Mouse (Mus musculus): ENCODE measurements around the gene Agrp. TPM values are rescaled to one million over a fixed set of nuclear protein-coding genes. Genes with fewer than 3 reads are reported as not detected.

Gene Agrp
- polyA plus RNA-seq, 1 experiment, result 1.7 TPM

DNA sequence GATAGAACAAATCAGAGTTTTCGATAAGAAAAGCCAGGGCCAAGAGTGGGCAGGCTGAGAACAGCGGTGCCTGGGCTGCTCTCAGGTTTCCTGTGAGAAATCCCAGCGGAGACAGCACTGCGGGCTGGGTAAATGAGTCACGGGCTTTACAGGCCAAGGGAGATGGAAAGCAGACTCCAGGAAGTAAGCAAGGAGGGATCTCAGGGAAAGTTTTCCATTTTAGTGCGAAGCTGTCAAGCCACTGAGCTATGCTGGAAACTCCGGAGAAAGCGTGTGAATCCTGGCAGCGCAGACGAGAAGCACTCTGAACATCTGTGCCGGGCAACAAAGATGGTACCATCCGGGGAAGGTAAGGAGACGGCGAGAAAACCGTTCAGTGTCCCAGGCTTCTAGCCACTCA is 43.3 kb downstream of the Agrp start:
- 24% methylated on average over 15 of the region's 15 CpGs for WGBS
- Histone ChIP-seq H3K4me3 (replicated peaks; ENCODE audit: extremely low read depth, low read depth, low read length) (no peak overlapping the region), H3K4me1 (ENCODE audit: control insufficient read depth, insufficient read depth, low read length) (peaks cover 9% of the 10 kb centered on the region)
- TF ChIP-seq POLR2A (IDR thresholded peaks at IDR 0.05; ENCODE audit: borderline replicate concordance, extremely low read depth, low read depth, low read length) (no peak), CTCF (IDR thresholded peaks at IDR 0.05; ENCODE audit: insufficient read depth, low read length) (no peak)
- no peak for DNase-seq

DNA sequence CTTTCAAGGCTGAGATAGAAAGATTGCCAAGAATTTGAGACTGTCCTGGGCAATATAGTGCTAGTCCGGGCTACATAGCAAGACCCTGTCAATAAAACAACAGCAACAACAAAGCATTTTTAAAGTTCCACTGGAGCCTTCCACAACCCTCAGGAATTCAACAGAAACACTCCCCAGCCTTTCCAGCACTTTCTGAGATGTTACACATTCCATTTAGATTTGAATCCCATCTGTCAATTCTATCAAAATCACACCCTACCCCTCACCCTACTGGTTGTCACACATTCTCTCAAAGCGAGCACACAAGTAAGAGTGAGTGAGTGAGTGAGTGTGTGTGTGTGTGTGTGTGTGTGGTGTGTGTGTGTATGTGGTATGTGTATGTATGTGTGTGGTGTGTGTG is 44.8 kb downstream of the Agrp start:
- Histone ChIP-seq H3K4me3 (replicated peaks; ENCODE audit: extremely low read depth, low read depth, low read length) (no peak overlapping the region), H3K4me1 (ENCODE audit: control insufficient read depth, insufficient read depth, low read length) (peaks cover 9% of the 10 kb centered on the region)
- DNase-seq, result no peak
- TF ChIP-seq POLR2A (IDR thresholded peaks at IDR 0.05; ENCODE audit: borderline replicate concordance, extremely low read depth, low read depth, low read length) (no peak), CTCF (IDR thresholded peaks at IDR 0.05; ENCODE audit: insufficient read depth, low read length) (no peak)
- WGBS, result 70% methylated on average over 2 of the region's 2 CpGs

DNA sequence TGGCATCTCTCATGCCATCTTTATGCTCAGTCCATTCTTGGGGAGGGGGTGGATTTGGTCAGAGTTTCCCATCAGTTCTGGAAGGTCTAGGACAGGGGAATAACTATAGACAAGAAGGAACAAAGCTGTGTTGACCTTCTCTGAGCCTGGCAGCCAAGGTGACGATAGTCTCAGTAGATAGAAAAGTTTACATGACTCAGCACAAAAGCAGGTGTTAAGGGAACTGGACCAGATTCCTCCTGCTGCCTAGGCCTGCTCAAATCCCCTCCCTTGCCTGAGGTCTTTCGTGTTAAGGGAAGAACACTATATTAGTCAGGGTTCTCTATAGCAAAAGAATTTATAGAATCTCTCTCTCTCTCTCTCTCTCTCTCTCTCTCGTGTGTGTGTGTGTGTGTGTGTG is 57.5 kb downstream of the Agrp start:
- no peak overlapping the region for H3K4me3 ChIP-seq (replicated peaks; ENCODE audit: extremely low read depth, low read depth, low read length)
- TF ChIP-seq POLR2A (IDR thresholded peaks at IDR 0.05; ENCODE audit: borderline replicate concordance, extremely low read depth, low read depth, low read length) (no peak), CTCF (IDR thresholded peaks at IDR 0.05; ENCODE audit: insufficient read depth, low read length) (no peak)
- DNase-seq, result no peak
- H3K4me1 ChIP-seq (ENCODE audit: control insufficient read depth, insufficient read depth, low read length), result no peaks in the 10 kb centered on the region
- 53% methylated on average over 3 of the region's 3 CpGs for WGBS

DNA sequence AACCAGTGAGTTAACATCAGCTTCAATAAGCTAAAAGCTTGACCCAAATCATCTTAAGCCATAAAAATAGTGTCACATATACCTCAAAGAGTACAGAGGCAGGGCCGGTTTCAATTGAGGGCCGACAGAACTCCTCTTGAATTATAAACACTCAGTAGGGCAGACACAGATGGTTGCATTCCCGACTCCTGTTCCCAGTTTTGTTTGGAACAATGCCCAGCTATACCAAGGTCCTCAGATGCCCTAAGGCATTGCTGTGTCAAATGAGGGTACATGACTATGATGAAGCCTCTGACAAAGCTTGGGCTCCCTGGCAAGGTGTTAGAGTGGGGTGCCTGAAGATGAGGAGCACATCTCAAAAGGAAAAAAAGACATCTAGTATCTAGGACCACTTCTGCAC is 61.7 kb downstream of the Agrp start:
- no peaks in the 10 kb centered on the region for H3K4me1 ChIP-seq (ENCODE audit: control insufficient read depth, insufficient read depth, low read length)
- TF ChIP-seq POLR2A (IDR thresholded peaks at IDR 0.05; ENCODE audit: borderline replicate concordance, extremely low read depth, low read depth, low read length) (no peak), CTCF (IDR thresholded peaks at IDR 0.05; ENCODE audit: insufficient read depth, low read length) (no peak)
- DNase-seq, result no peak
- no peak overlapping the region for H3K4me3 ChIP-seq (replicated peaks; ENCODE audit: extremely low read depth, low read depth, low read length)
- WGBS, result 48% methylated on average over 3 of the region's 3 CpGs

DNA sequence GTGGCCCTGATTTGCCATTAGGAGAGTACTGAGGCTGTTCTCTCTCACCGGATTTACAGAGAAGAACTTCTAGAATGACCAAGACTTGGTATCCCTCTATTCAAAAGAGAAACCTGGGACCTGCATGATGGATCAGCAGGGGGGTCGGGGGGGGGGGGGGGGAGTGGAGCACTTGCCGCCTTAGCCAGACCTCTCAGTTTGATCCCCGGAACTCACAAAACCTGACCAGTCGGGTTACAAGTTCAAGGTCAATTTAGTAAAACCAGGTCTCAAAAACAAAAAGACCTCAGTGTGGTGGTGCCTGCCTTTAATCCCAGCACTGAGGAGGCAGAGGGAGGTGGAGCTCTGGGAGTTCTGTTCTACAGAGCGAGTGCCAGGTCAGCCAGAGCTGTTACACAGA is 62.5 kb downstream of the Agrp start:
- H3K4me1 ChIP-seq (ENCODE audit: control insufficient read depth, insufficient read depth, low read length), result no peaks in the 10 kb centered on the region
- WGBS, result 39% methylated on average over 6 of the region's 6 CpGs
- no peak overlapping the region for H3K4me3 ChIP-seq (replicated peaks; ENCODE audit: extremely low read depth, low read depth, low read length)
- no peak for DNase-seq
- no peak for TF ChIP-seq POLR2A (IDR thresholded peaks at IDR 0.05; ENCODE audit: borderline replicate concordance, extremely low read depth, low read depth, low read length)
- TF ChIP-seq CTCF (IDR thresholded peaks at IDR 0.05; ENCODE audit: insufficient read depth, low read length), result no peak

DNA sequence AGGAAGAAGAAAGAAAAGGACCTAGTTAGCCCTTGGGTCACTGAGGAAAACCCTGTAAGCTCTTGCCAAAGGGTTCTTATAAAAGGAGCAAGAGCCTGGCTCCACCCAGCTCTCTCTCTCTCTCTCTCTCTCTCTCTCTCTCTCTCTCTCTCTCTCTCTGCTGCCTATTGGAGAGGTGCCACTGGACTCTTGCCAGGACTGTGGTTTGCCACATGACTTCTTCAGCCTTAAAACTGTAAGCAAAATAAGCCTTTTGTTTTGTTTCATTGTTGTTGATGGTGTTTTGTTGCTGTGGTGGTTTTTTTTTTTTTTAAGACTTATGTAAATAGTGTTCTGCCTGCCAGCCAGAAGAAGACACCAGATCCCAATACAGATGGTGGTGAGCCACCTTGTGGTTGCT is 63.8 kb downstream of the Agrp start:
- DNase-seq, result no peak
- TF ChIP-seq CTCF (IDR thresholded peaks at IDR 0.05; ENCODE audit: insufficient read depth, low read length), result no peak
- Histone ChIP-seq H3K4me3 (replicated peaks; ENCODE audit: extremely low read depth, low read depth, low read length) (no peak overlapping the region), H3K4me1 (ENCODE audit: control insufficient read depth, insufficient read depth, low read length) (no peaks in the 10 kb centered on the region)

DNA sequence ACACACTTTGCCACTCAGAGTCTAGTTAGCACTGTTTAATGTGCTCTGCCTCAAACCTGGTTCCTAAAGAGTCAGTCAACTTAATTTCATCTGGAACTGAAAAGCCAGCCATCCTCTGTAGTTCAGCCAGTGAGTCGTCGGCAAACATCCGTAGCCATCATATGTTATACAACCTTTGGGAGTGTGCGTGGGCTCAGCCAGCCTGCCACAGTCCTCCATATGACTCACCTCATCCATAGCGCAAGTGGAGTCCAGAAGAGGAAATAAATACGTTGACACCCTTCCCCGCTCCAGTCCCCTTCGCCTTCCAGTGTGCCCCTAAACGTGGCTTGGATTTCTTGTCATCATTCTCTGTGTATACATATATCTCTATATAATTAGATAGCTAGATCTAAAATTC is 65.4 kb downstream of the Agrp start:
- TF ChIP-seq CTCF (IDR thresholded peaks at IDR 0.05; ENCODE audit: insufficient read depth, low read length) (no peak), POLR2A (IDR thresholded peaks at IDR 0.05; ENCODE audit: borderline replicate concordance, extremely low read depth, low read depth, low read length) (no peak)
- 76% methylated on average over 9 of the region's 9 CpGs for WGBS
- DNase-seq, result no peak
- Histone ChIP-seq H3K4me3 (replicated peaks; ENCODE audit: extremely low read depth, low read depth, low read length) (no peak overlapping the region), H3K4me1 (ENCODE audit: control insufficient read depth, insufficient read depth, low read length) (0 out of 2 replicates have a peak, but pooled peaks cover under 1% of the 10 kb centered on the region)

DNA sequence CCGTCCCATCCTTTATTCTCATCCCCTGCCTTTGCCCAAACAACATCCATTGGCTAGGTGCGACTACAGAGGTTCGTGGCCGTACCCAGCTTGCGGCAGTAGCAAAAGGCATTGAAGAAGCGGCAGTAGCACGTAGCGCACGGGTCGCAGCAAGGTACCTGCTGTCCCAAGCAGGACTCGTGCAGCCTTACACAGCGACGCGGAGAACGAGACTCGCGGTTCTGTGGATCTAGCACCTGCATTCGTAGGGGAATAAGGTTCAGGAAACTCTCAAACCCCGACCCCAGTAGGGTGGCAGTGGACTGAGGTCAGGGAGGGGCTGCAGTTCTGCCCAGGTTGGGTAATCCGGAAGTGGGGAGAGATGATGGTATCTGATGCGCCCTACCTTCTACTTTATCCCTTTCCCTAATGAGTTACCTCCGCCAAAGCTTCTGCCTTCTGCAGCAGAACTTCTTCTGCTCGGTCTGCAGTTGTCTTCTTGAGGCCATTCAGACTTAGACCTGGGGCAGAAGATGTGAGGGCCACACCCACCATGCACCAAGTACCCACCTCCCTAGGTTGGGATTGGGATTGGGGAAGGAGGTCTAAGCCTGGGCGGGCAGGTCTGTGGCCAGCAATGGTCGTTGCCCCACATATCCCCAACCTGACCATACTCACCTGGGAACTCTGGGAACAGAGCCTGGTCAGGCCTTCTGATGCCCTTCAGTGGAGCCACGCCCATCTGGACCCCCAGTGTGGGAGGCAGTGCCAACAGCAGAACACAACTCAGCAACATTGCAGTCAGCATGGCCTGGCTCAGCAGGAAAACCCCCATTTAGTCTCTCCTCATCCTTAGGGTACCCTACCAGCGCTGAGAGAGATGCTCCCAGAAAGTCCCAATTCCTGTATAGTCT is 70.2 kb downstream of the Agrp start:
- WGBS, result 22% methylated on average over 27 of the region's 27 CpGs
- DNase-seq, result no peak
- Histone ChIP-seq H3K4me3 (replicated peaks; ENCODE audit: extremely low read depth, low read depth, low read length) (peak overlapping the region; percentile 64), H3K4me1 (ENCODE audit: control insufficient read depth, insufficient read depth, low read length) (peaks cover 5% of the 10 kb centered on the region; the same call in 1 of the 2 replicates)
- TF ChIP-seq CTCF (IDR thresholded peaks at IDR 0.05; ENCODE audit: insufficient read depth, low read length), result no peak
- TF ChIP-seq POLR2A (IDR thresholded peaks at IDR 0.05; ENCODE audit: borderline replicate concordance, extremely low read depth, low read depth, low read length), result no peak

DNA sequence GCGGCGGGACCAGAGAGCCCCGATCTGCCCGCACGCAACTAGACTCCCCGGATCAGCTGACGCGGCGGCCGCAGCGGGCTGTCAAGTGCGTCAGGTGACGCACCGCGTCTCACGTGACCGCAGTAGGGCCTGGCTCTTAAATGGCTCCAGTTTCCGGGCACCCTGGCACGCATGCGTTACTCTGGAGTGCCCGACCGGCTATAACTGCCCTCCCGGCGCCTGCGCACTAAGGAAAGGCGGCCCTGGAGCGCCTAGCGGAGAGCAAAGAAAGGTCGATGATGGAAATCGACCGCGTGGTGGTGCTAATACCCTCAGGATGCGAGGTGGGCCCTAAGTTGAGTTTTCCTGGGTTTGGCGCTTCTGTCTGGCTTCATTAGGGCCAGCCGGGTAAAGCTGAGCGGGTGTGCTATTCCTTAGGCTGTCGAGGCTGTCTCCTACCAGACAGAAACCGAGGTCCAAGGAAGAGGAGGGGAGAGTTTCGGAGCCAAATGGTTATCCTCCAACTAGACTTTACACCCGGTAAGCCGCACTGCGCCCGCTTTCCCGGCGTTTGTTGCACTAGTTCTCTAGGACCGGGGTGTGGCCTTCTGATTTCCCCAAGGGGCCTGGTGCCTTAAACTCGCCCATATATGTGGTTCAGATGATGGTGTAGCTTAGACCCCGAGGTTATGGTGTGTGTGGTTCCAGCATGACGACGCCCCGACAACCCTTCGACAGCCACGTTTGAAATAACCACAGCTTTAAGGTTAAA is 71.1 kb downstream of the Agrp start, which contains the start of gene Atp6v0d1:
Gene Atp6v0d1 (minus strand): TSS at position 96 of the 751 bp plus-strand sequence.
- peak; percentile 96 for DNase-seq
- H3K4me1 ChIP-seq (ENCODE audit: control insufficient read depth, insufficient read depth, low read length), result peaks cover 5% of the 10 kb centered on the region; the same call in 1 of the 2 replicates
- H3K4me3 ChIP-seq (replicated peaks; ENCODE audit: extremely low read depth, low read depth, low read length), result peak within 1 kb of the TSS; percentile 77
- peak; percentile 80 for TF ChIP-seq CTCF (IDR thresholded peaks at IDR 0.05; ENCODE audit: insufficient read depth, low read length)
- TF ChIP-seq POLR2A (IDR thresholded peaks at IDR 0.05; ENCODE audit: borderline replicate concordance, extremely low read depth, low read depth, low read length), result peak; percentile 55
- under 1% methylated on average over 53 of the region's 53 CpGs for WGBS

Data from lung, adult 2 months (tissue).